8 mouse cellular contexts compared by ENCODE assay signal in the genomic region with DNA sequence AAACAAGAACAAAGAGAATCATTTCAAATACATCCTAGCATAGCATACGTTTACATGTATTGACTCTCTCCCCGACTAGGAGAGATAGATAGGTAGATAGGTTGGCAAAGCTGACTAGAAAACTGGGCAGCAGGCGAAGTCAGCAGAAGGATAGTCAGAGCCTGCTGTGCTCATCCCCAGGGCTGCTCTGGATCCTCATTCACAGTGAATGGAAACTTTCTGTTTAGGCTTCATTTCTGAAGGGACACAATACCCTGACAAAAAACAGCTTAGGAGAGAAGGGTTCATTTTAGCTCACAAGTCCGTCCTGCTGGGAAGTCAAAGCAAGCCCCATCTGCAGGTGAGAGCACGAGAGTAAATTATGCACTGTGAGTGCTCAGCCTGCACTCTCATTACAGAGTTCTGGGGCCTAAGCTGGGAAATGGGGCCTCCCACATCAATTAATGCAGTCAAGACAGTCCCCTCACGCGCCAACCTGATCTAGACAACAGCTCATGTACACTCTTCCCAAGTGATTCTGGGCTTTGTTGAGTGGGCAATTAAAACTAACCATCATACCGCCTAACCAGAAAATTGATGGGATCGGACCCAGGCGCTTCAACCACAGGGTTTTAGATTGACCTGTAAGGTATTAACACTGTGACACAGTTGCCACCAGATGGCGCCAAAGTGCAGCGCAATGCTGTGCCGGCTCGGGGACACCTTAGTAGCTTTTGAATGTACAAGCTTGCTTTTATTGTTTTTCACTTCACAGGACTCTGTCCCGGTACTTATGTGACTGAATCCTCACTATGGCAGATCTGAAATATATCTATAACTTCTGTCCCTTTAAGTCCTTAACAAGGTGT. TPM values are rescaled to one million over a fixed set of nuclear protein-coding genes. Genes with fewer than 3 reads are reported as not detected.
A peak's percentile ranks its signal among the peaks of the same experiment; 100 is the strongest.
DNase-seq lines count a peak whose midpoint lies in the region; ATAC-seq lines count a peak whose summit lies in the region.

No protein-coding gene starts in this region.

- no peak overlapping the region for H3K4me3 ChIP-seq in heart, embryonic 16.5 days (ENCODE audit: low read length)
- no peak overlapping the region for H3K4me3 ChIP-seq in liver, embryonic 12.5 days
- H3K4me3 ChIP-seq in neural tube, embryonic 11.5 days (ENCODE audit: low read depth, low read length) = no peak overlapping the region
- H3K4me3 ChIP-seq in stomach, embryonic 15.5 days (replicated peaks) = no peak overlapping the region

- no peak overlapping the region for H3K4me2 ChIP-seq in heart, embryonic 16.5 days (ENCODE audit: low read depth, low read length)
- H3K4me2 ChIP-seq in liver, embryonic 12.5 days = no peak overlapping the region
- no peak overlapping the region for H3K4me2 ChIP-seq in neural tube, embryonic 11.5 days (ENCODE audit: low read depth)
- H3K4me2 ChIP-seq in stomach, embryonic 15.5 days = no peak overlapping the region

- no peaks in the 10 kb centered on the region for H3K27me3 ChIP-seq in heart, embryonic 16.5 days (ENCODE audit: control insufficient read depth, insufficient read depth, low read length)
- H3K27me3 ChIP-seq in liver, embryonic 12.5 days (replicated peaks) = no peaks in the 10 kb centered on the region
- no peaks in the 10 kb centered on the region for H3K27me3 ChIP-seq in neural tube, embryonic 11.5 days (ENCODE audit: control insufficient read depth, insufficient read depth, low read length)
- H3K27me3 ChIP-seq in stomach, embryonic 15.5 days (replicated peaks) = no peaks in the 10 kb centered on the region

- no peak overlapping the region for H3K27ac ChIP-seq in heart, embryonic 16.5 days (ENCODE audit: low read length)
- H3K27ac ChIP-seq in liver, embryonic 12.5 days = no peak overlapping the region
- H3K27ac ChIP-seq in neural tube, embryonic 11.5 days (ENCODE audit: low read depth, low read length) = no peak overlapping the region
- H3K27ac ChIP-seq in stomach, embryonic 15.5 days = no peak overlapping the region

- ATAC-seq in heart, embryonic 16.5 days (replicated peaks; ENCODE audit: extremely low read depth, insufficient read depth, low FRiP score) = peak; percentile 45; the same call in 1 of the 2 replicates
- ATAC-seq in liver, embryonic 12.5 days = peak; percentile 75
- ATAC-seq in neural tube, embryonic 11.5 days (ENCODE audit: insufficient read depth, low FRiP score, low TSS enrichment) = peak; percentile 90
- ATAC-seq in stomach, embryonic 15.5 days (ENCODE audit: insufficient read depth, low FRiP score, low read depth) = peak; percentile 87

- H3K4me1 ChIP-seq in heart, embryonic 16.5 days (ENCODE audit: control insufficient read depth, insufficient read depth, low read length) = no peaks in the 10 kb centered on the region
- no peaks in the 10 kb centered on the region for H3K4me1 ChIP-seq in liver, embryonic 12.5 days
- H3K4me1 ChIP-seq in neural tube, embryonic 11.5 days (ENCODE audit: control insufficient read depth, insufficient read depth, low read length) = no peaks in the 10 kb centered on the region
- H3K4me1 ChIP-seq in stomach, embryonic 15.5 days = 0 out of 2 replicates have a peak, but pooled peaks cover 3% of the 10 kb centered on the region

- no peak overlapping the region for H3K9ac ChIP-seq in heart, embryonic 16.5 days (ENCODE audit: low read length)
- no peak overlapping the region for H3K9ac ChIP-seq in liver, embryonic 12.5 days
- H3K9ac ChIP-seq in neural tube, embryonic 11.5 days (ENCODE audit: low read length) = no peak overlapping the region
- no peak overlapping the region for H3K9ac ChIP-seq in stomach, embryonic 15.5 days

- 28% methylated on average over 15 of the region's 15 CpGs for WGBS in heart, embryonic 16.5 days
- WGBS in liver, embryonic 12.5 days (ENCODE audit: insufficient replicate concordance) = 33% methylated on average over 15 of the region's 15 CpGs
- whole genome bisulfite sequencing in neural tube, embryonic 11.5 days = 26% methylated on average over 15 of the region's 15 CpGs
- WGBS in stomach, embryonic 15.5 days = 25% methylated on average over 15 of the region's 15 CpGs

- peak; percentile 57 for DNase-seq in CD8-positive naive resting alpha-beta T cell, adult 2 months (ENCODE audit: low read depth in 2 of 2, low spot score in 2 of 2)
- DNase-seq in c-Kit-negative CD71-positive TER-119-positive erythroid progenitor cells, embryonic 14.5 days (ENCODE audit: low read depth, low spot score) = peak; percentile 46
- DNase-seq in fibroblast of lung, adult 2 months (ENCODE audit: low read depth) = peak; percentile 43
- DNase-seq in kidney, postnatal 14 days = peak; percentile 81
- peak; percentile 87 for DNase-seq in neural tube, embryonic 11.5 days (ENCODE audit: low spot score)

- peaks cover 12% of the 10 kb centered on the region for H3K36me3 ChIP-seq in heart, embryonic 16.5 days (ENCODE audit: control insufficient read depth, insufficient read depth)
- H3K36me3 ChIP-seq in liver, embryonic 12.5 days = peaks cover 27% of the 10 kb centered on the region
- no peaks in the 10 kb centered on the region for H3K36me3 ChIP-seq in neural tube, embryonic 11.5 days (ENCODE audit: control insufficient read depth, insufficient read depth, low read length)
- H3K36me3 ChIP-seq in stomach, embryonic 15.5 days = peaks cover 2% of the 10 kb centered on the region

- no peaks in the 10 kb centered on the region for H3K9me3 ChIP-seq in heart, embryonic 16.5 days (replicated peaks; ENCODE audit: control insufficient read depth, low read length)
- no peaks in the 10 kb centered on the region for H3K9me3 ChIP-seq in liver, embryonic 12.5 days (replicated peaks)
- no peaks in the 10 kb centered on the region for H3K9me3 ChIP-seq in neural tube, embryonic 11.5 days (ENCODE audit: control insufficient read depth, low read length)
- no peaks in the 10 kb centered on the region for H3K9me3 ChIP-seq in stomach, embryonic 15.5 days

RNA-seq across cellular contexts. Expression of gene Dis3, which starts 42.4 kb away (rescaled TPM):
- 17.1 and 18.3 TPM in 2 replicates for polyA plus RNA-seq in heart, embryonic 16.5 days (2015; fragmentation: Nextera tagmentation; extraction: Ambion mirVana)
- 32.9 and 33.3 TPM in 2 replicates for polyA plus RNA-seq in liver, embryonic 12.5 days (2016; fragmentation: Nextera tagmentation; extraction: Ambion mirVana)
- polyA plus RNA-seq in neural tube, embryonic 11.5 days (2014; fragmentation: Nextera tagmentation; extraction: Ambion mirVana) = 43.9 and 44.7 TPM in 2 replicates
- polyA plus RNA-seq in stomach, embryonic 15.5 days (2015; fragmentation: Nextera tagmentation; extraction: Ambion mirVana) = 25.5 and 27.8 TPM in 2 replicates

RNA-seq across cellular contexts. Expression of gene Pibf1, which starts 42.8 kb away (rescaled TPM):
- 12.8 and 15.0 TPM in 2 replicates for polyA plus RNA-seq in heart, embryonic 16.5 days (2015; fragmentation: Nextera tagmentation; extraction: Ambion mirVana)
- 9.7 and 11.1 TPM in 2 replicates for polyA plus RNA-seq in liver, embryonic 12.5 days (2016; fragmentation: Nextera tagmentation; extraction: Ambion mirVana)
- 20.2 and 23.3 TPM in 2 replicates for polyA plus RNA-seq in neural tube, embryonic 11.5 days (2014; fragmentation: Nextera tagmentation; extraction: Ambion mirVana)
- 14.7 and 16.9 TPM in 2 replicates for polyA plus RNA-seq in stomach, embryonic 15.5 days (2015; fragmentation: Nextera tagmentation; extraction: Ambion mirVana)
